Mouse (Mus musculus): Measurements from ENCODE around the gene Cic.

- TF ChIP-seq POLR2A (IDR thresholded peaks at IDR 0.05; ENCODE audit: borderline replicate concordance, low read depth, low read length): no peak
- no peak for TF ChIP-seq CTCF (IDR thresholded peaks at IDR 0.05; ENCODE audit: low read depth, low read length)
These were observed 34.4 kb upstream of the Cic start for GRCm38 (mm10) chr7:25233061-25233460.

Data from bone marrow macrophage, adult 2 months (primary cell).